Mouse (Mus musculus): ENCODE measurements around the gene Ms4a6d.

DNA sequence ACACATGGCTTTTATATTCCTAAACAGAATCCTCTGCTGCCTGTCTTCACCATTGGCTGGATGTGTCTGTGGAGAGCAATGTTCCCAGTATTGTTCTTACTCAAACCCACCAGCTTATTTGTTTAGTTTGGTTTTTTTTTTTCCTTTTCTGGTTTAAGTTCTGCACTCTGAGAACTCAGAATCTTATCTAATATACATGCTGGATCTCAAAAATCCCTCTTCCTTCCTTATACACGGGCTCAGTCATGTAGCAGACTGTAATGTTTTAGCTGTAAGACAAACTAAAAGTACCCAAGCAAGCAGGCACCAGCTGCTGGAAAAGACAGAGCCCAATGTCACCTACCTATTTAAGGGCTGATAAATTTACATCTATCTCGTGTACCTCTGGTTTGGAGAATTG, 10.2 kb upstream of the Ms4a6d start:
- TF ChIP-seq POLR2A (IDR thresholded peaks at IDR 0.05; ENCODE audit: borderline replicate concordance, insufficient read depth, low read length) (no peak), CTCF (IDR thresholded peaks at IDR 0.05; ENCODE audit: borderline replicate concordance, insufficient read depth, low read depth, low read length) (no peak)

Measured in cerebellum, adult 2 months (tissue).